Mouse (Mus musculus) liver, embryonic 14.5 days (tissue): ENCODE results near the gene Cenps.

Experiments
- CTCF ChIP-seq: IDR thresholded peaks from 2 replicates; pipeline ENCODE4 v1.5.1; 2016; ENCODE audit warnings: antibody characterized with exemption, low read depth, control low read depth
- EP300 ChIP-seq: IDR thresholded peaks from 2 replicates; pipeline ENCODE4 v1.6.1; 2016; ENCODE audit warnings: antibody characterized with exemption, low read depth

GRCm38 (mm10) chr4:149170394-149170931, 33.0 kb upstream of the Cenps start:
- no peak for TF ChIP-seq CTCF
- 0 out of 2 replicates have a peak, but pooled peaks have one; percentile 8 for TF ChIP-seq EP300
